In the genomic region with DNA sequence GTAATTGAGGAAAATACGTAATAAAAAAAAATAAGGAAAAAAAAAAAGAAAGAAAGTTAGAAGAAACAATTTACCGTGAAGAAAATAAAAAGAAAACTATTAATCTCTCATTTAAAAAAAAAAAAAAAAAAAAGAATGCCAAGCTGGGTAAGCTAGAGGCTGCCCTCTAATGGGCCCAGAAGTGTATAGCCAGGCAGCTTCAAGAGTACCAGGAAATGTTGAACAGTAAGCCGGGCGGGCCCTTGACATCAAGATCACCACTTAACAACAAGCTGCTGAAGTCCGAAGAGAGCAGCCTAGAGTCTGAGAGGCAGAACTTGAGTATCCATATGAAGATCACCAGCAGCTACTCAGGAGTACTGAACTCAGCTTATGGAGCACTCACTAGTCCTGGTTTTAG, we compare ENCODE assay signal across 20 mouse cellular contexts.
DNase-seq lines count a peak whose midpoint lies in the region; ATAC-seq and TF ChIP-seq lines count a peak whose summit lies in the region.
"Had no signal": no experiment of that assay in that cellular context is flagged by ENCODE, and none has a peak within 500 bp of the region (broad histone marks: within the 10 kb centered on the region; RNA-seq: fewer than 3 reads in every experiment).

No protein-coding gene starts in this region.

- H3K36me3 ChIP-seq in lung, postnatal 0 days (ENCODE audit: insufficient read depth, low read length) = 0 out of 2 replicates have a peak, but pooled peaks cover 5% of the 10 kb centered on the region

- no peaks in the 10 kb centered on the region for H3K4me1 ChIP-seq in lung, postnatal 0 days (ENCODE audit: insufficient read depth, low read depth, low read length)
- H3K4me1 ChIP-seq: heart, embryonic 15.5 days; liver, embryonic 13.5 days had no signal

- no peaks in the 10 kb centered on the region for H3K9me3 ChIP-seq in lung, postnatal 0 days (ENCODE audit: low read length)
- H3K9me3 ChIP-seq: heart, embryonic 15.5 days; liver, embryonic 13.5 days; midbrain, embryonic 10.5 days had no signal

- ATAC-seq in lung, postnatal 0 days = peak; percentile 80
- ATAC-seq: forebrain, embryonic 14.5 days had no signal

- no peak overlapping the region for H3K27ac ChIP-seq in layer of hippocampus, adult 2 months
- no peak overlapping the region for H3K27ac ChIP-seq in lung, postnatal 0 days (ENCODE audit: low read length)
- H3K27ac ChIP-seq: heart, embryonic 15.5 days; liver, embryonic 13.5 days; midbrain, embryonic 10.5 days had no signal

- no peak for DNase-seq in layer of hippocampus, adult 2 months (ENCODE audit: low spot score in 2 of 2)
- no peak for DNase-seq in layer of hippocampus, adult 11-12 months (ENCODE audit: low spot score)
- DNase-seq in WW6 (ENCODE audit: low read depth, low spot score) = peak; percentile 11
- peak; percentile 79 for DNase-seq in lung, postnatal 0 days (ENCODE audit: low spot score)
- no peak for DNase-seq in right cerebral cortex, adult 2 months (ENCODE audit: low spot score in 2 of 2)
- no peak for DNase-seq in left cerebral cortex, adult 8-10 months (ENCODE audit: low spot score in 2 of 2)
- no peak for DNase-seq in urinary bladder, postnatal 25 days (ENCODE audit: low spot score)
- DNase-seq in testis, postnatal 10 days (ENCODE audit: low spot score) = no peak
- DNase-seq: adrenal gland, postnatal 14 days; cerebellum, adult 8-10 months; embryo, embryonic 11 days; heart, adult 11 months; kidney, adult 18-20 months; kidney, postnatal 25 days; layer of hippocampus, postnatal 36 days; liver, embryonic 13.5 days; thymus, postnatal 4 days had no signal

- TF ChIP-seq EP300 in lung, postnatal 0 days (IDR thresholded peaks at IDR 0.05) = no peak

- no peaks in the 10 kb centered on the region for H3K27me3 ChIP-seq in lung, postnatal 0 days (replicated peaks; ENCODE audit: insufficient read depth, low read length)
- H3K27me3 ChIP-seq: heart, embryonic 15.5 days; liver, embryonic 13.5 days had no signal

- H3K9ac ChIP-seq in lung, postnatal 0 days (replicated peaks; ENCODE audit: low read depth) = no peak overlapping the region
- H3K9ac ChIP-seq: heart, embryonic 15.5 days; liver, embryonic 13.5 days had no signal

- peak; percentile 40 for TF ChIP-seq CTCF in layer of hippocampus, adult 2 months (conservative IDR thresholded peaks at IDR 0.05)
- peak; percentile 37 for TF ChIP-seq CTCF in lung, postnatal 0 days (IDR thresholded peaks at IDR 0.05)

- no peak overlapping the region for H3K4me3 ChIP-seq in layer of hippocampus, adult 2 months
- no peak overlapping the region for H3K4me3 ChIP-seq in lung, postnatal 0 days (ENCODE audit: low read depth, low read length)
- H3K4me3 ChIP-seq: heart, embryonic 15.5 days; liver, embryonic 13.5 days; midbrain, embryonic 10.5 days had no signal

- H3K4me2 ChIP-seq in lung, postnatal 0 days (replicated peaks; ENCODE audit: low read depth, low read length) = no peak overlapping the region
- H3K4me2 ChIP-seq: heart, embryonic 15.5 days; liver, embryonic 13.5 days had no signal

- WGBS in lung, postnatal 0 days = 72% methylated on average over 5 of the region's 5 CpGs

Comparison
In these comparisons a context has a peak if more than half of its experiments do, and no peak if none do; other contexts are left out.
1. DNase-seq: peak in WW6 (single experiment) and lung, postnatal 0 days (single experiment); none in layer of hippocampus, adult 2 months (0 of 2), layer of hippocampus, adult 11-12 months (single experiment), right cerebral cortex, adult 2 months (0 of 2), left cerebral cortex, adult 8-10 months (0 of 2), urinary bladder, postnatal 25 days (single experiment) and testis, postnatal 10 days (single experiment).